Mouse (Mus musculus): ENCODE measurements around the gene Mipol1. TPM values are rescaled to one million over a fixed set of nuclear protein-coding genes. Genes with fewer than 3 reads are reported as not detected.
"Not testable (repeated sequence)": the region's sequence is repeated elsewhere in the genome, so short reads cannot be mapped to it uniquely, and the experiment has no call there.

Mipol1 gene
- 18.7 and 28.4 TPM in 2 replicates for total RNA-seq (2017)

DNA sequence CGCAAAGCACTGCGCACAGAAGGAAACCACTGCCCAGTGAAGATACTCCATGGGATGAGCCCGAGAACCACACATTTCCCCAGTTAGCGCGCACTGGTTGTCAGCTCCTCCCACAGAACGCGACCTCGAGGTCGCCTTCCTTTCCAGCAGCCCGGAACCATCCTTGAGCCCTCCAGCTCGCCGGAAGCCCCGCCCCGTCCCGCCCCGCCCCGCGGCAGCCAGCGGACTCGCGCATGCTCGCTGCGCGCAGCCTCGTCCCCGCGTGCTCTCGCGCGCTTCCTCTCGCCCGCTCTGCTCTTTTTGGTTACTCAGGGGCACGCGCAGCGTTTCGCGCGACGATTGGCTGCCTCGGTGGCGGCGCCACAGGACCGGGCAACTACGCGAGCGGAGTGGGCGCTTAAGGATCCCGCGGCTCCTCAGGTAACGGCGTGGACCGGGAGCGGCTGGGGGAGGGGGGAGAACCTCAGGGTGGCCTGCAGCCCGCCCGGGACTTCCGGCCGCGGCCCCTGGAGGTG lies at the start of gene Mipol1, which contains the start of gene Prps1l3:
TSS of gene Mipol1 (plus strand) at position 236 of the 515 bp plus-strand sequence.
TSS of gene Prps1l3 (plus strand) at position 221 of the 515 bp plus-strand sequence.
- peak; percentile 91 to 93 for ATAC-seq (replicated peaks in 1 of 2; ENCODE audit: insufficient read depth in 1 of 2, low FRiP score in 2 of 2, low TSS enrichment in 1 of 2, low read depth in 1 of 2, poor library complexity in 2 of 2, severe bottlenecking in 2 of 2)

GRCm38 (mm10) chr12:57184401-57185147 lies 45.7 kb upstream of the Mipol1 start:
- ATAC-seq (replicated peaks in 1 of 2; ENCODE audit: insufficient read depth in 1 of 2, low FRiP score in 2 of 2, low TSS enrichment in 1 of 2, low read depth in 1 of 2, poor library complexity in 2 of 2, severe bottlenecking in 2 of 2) = no peak

DNA sequence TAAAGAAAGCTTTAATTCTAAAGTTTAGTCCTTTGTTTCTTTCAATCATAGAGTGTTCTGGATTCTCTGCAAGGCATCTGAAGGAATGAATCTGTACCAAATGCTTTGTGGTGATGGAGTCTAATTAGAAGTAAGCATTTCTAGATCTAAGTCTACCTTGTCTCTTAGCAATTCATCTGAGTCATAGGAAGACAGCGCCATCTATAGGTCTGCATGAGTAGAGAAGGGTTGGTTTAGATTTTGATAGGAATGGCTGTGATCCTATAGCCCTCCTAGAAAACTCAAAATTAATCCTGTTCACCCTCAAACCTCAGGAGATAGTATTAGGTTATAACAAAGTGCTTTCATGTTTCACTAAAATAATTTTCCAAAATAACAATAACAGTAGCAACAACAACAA lies 44.8 kb upstream of the Mipol1 start:
- ATAC-seq (replicated peaks in 1 of 2; ENCODE audit: insufficient read depth in 1 of 2, low FRiP score in 2 of 2, low TSS enrichment in 1 of 2, low read depth in 1 of 2, poor library complexity in 2 of 2, severe bottlenecking in 2 of 2) = peak; percentile 22 to 60; a peak in 1 of 4 replicates

DNA sequence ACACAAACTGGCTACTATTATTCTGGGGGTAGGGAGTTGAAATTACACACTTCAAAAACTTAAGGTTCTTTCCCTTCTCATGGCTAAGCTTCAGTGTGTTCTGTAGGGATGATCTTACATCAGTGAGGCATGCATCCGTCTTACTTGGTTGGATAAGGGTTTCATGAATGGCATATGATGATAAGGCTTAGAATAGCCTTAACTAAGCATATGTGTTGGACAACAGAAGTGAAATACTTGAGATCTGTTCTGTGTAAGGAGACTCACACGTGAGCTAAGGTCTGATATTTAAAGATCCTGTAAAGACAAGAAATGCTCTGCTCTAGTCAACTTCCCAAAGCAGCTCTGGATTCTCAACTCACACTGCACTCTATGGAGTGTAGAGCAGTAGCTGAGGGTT lies 44.1 kb upstream of the Mipol1 start:
- no peak for ATAC-seq (replicated peaks in 1 of 2; ENCODE audit: insufficient read depth in 1 of 2, low FRiP score in 2 of 2, low TSS enrichment in 1 of 2, low read depth in 1 of 2, poor library complexity in 2 of 2, severe bottlenecking in 2 of 2)

GRCm38 (mm10) chr12:57187032-57187431 lies 43.2 kb upstream of the Mipol1 start:
- no peak for ATAC-seq (replicated peaks in 1 of 2; ENCODE audit: insufficient read depth in 1 of 2, low FRiP score in 2 of 2, low TSS enrichment in 1 of 2, low read depth in 1 of 2, poor library complexity in 2 of 2, severe bottlenecking in 2 of 2)

DNA sequence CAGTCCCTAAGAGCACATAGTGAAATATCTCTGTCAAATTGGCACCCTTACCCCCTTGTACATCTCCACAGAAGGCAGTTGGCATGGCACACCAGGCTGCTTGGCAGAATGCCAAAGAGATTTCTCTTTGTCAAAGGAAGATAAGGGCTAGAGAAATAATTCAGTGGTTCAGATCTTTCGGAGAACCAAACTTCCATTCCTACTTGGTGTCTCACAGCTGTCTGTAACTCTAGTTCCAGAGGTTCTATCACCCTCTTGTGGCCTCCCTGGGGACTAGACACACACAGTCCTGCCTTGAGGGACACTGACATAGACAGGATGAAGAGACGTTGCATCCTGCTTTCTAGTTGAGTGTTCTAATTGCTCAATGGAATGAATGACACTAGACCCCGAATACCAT lies 35.6 kb upstream of the Mipol1 start:
- ATAC-seq (replicated peaks in 1 of 2; ENCODE audit: insufficient read depth in 1 of 2, low FRiP score in 2 of 2, low TSS enrichment in 1 of 2, low read depth in 1 of 2, poor library complexity in 2 of 2, severe bottlenecking in 2 of 2) = peak; percentile 50 to 69; a peak in 3 of 4 replicates

GRCm38 (mm10) chr12:57196286-57196607 lies 34.0 kb upstream of the Mipol1 start:
- no peak for ATAC-seq (replicated peaks in 1 of 2; ENCODE audit: insufficient read depth in 1 of 2, low FRiP score in 2 of 2, low TSS enrichment in 1 of 2, low read depth in 1 of 2, poor library complexity in 2 of 2, severe bottlenecking in 2 of 2)

GRCm38 (mm10) chr12:57196608-57197362 lies 33.4 kb upstream of the Mipol1 start:
- ATAC-seq (replicated peaks in 1 of 2; ENCODE audit: insufficient read depth in 1 of 2, low FRiP score in 2 of 2, low TSS enrichment in 1 of 2, low read depth in 1 of 2, poor library complexity in 2 of 2, severe bottlenecking in 2 of 2) = peak; percentile 53 to 60

DNA sequence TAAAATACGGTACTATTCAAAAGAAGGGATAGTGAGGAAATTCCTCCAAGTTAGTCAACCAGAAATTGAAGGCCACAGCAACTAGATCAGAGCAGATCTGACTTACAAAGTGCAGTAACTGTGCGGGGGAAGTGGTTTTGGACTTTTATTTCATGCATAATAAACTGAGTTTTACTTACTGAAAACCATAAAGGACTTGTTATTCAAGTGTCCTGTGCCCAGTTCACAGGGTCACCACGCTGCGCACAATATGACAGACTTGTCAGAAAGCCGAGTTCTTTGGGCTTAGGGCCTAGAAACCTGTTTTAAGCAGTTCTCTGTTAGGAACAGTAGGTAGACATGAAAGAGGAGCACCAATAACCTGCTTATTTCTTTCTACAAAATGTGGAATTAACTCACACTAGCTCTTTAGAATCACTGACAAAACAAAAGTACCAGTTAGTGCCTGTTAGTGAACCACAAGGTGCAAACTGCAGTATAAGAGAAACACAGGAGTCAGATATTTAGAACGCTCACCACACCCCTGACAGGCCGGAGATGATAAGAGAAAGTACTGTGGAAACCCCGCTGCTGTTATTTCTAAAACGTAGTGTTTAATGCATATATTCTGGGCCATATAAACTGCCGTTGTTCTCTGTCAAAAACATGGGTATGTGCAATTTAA lies 32.7 kb upstream of the Mipol1 start, which contains the start of gene Slc25a21:
TSS of gene Slc25a21 (minus strand) at position 110 of the 664 bp plus-strand sequence.
- ATAC-seq (replicated peaks in 1 of 2; ENCODE audit: insufficient read depth in 1 of 2, low FRiP score in 2 of 2, low TSS enrichment in 1 of 2, low read depth in 1 of 2, poor library complexity in 2 of 2, severe bottlenecking in 2 of 2) = no peak; a peak in 1 of 4 replicates

DNA sequence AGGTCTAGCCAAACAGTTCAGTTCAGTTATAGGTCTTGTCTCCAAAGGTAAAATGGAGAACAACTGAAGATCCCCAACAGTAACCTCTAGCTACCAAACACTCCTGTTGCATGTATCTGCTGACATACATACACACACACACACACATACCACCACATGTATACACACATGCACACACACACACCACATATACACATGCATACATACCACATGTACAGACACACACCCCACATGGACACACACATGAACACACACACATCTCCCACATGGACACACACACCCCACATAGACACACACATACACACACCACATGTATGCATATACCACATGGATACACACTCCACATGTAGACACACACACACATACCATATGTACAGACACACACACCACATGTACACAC lies 32.0 kb upstream of the Mipol1 start:
- no peak for ATAC-seq (replicated peaks in 1 of 2; ENCODE audit: insufficient read depth in 1 of 2, low FRiP score in 2 of 2, low TSS enrichment in 1 of 2, low read depth in 1 of 2, poor library complexity in 2 of 2, severe bottlenecking in 2 of 2)

DNA sequence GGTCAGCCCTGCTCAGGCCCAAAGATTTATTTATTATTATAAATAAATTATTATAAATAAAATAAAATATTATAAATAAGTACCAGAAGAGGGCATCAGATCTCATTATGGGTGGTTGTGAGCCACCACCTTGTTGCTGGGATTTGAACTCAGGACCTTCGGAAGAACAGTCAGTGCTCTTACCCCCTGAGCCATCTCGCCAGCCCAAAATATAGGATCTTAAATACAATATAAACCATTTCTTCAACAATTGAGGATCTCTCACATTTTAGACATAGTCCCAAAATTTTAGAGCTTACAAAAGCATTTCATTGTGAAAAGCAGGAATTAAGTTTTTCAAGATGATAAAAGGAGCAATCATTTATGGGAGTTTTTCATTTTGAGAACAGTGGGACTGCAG lies 30.8 kb upstream of the Mipol1 start:
- ATAC-seq (replicated peaks in 1 of 2; ENCODE audit: insufficient read depth in 1 of 2, low FRiP score in 2 of 2, low TSS enrichment in 1 of 2, low read depth in 1 of 2, poor library complexity in 2 of 2, severe bottlenecking in 2 of 2) = no peak

- ATAC-seq (replicated peaks in 1 of 2; ENCODE audit: insufficient read depth in 1 of 2, low FRiP score in 2 of 2, low TSS enrichment in 1 of 2, low read depth in 1 of 2, poor library complexity in 2 of 2, severe bottlenecking in 2 of 2) = no peak
Observed at GRCm38 (mm10) chr12:57201901-57202300, 28.3 kb upstream of the Mipol1 start.

DNA sequence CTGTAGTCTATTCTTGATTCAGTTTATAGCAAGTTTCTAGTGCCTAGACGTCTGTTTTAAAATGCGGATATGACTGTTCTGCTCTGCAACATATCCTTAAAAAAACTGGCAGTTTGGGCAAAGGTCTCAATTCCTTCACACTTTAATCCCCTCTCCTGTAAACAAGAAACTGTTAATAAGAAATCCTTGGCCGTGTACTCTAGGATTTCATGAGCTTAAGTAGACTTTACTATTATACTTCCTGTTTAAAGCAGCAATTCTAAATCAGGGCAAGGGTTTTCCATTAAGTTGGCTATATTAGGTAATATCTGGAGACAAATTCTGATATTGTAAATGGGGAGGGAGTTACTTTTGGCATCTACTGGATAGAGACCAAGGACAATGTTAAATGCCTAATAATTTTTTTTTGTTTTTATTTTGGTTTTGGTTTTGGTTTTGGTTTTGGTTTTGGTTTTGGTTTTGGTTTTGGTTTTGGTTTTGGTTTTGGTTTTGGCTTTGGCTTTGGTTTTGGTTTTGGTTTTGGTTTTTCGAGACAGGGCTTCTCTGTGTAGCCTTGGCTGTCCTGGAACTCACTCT lies 25.9 kb upstream of the Mipol1 start:
- ATAC-seq (replicated peaks in 1 of 2; ENCODE audit: insufficient read depth in 1 of 2, low FRiP score in 2 of 2, low TSS enrichment in 1 of 2, low read depth in 1 of 2, poor library complexity in 2 of 2, severe bottlenecking in 2 of 2) = no peak

DNA sequence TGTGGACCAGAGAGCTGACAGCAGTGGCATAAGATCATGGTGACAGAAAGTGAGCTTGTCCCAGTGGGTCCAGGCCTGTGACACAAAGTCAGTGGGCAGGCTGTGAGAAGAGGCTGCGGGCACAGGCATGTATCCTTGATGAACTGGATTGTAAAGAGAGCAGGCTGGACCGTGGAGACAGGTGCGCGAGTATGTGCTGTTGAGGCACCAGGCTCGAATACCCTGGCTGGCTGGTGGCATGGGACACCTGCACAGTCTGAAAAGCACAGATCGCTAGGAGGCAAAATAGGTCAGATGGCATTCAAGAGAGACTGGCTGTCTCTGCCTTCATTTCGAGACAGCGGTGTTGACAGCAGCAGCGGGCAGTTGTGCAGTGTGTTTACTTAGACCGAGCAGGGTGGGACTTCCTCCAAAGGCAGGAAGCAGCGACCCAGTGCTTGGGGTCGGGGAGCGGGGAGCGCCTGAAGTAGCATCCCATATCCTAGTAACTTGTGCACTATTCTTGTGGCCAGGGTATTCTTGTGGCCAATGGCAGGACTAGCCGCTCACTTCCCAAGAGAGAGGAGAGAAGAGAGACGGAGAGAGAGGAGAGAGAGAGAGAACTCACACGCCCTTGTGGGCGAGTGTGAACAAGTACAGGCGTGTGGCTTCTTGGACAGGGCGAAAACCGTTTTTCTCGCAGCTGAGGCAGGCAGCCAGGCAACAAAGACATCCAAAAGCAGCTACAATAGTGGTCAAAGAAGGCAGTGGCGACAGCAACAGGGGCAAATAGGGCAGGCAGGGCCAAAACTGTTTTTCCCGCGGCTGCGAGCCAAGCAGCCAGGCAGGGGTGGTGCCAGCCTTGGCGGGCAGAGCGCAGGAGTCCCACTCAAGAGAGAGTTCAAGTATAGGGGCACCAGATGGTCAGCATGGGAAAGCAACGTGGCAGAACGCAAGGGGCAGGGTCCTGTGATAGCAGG lies 18.6 kb upstream of the Mipol1 start:
- ATAC-seq (replicated peaks in 1 of 2; ENCODE audit: insufficient read depth in 1 of 2, low FRiP score in 2 of 2, low TSS enrichment in 1 of 2, low read depth in 1 of 2, poor library complexity in 2 of 2, severe bottlenecking in 2 of 2) = peak; percentile 90 to 92

- not testable (repeated sequence) for ATAC-seq (replicated peaks in 1 of 2; ENCODE audit: insufficient read depth in 1 of 2, low FRiP score in 2 of 2, low TSS enrichment in 1 of 2, low read depth in 1 of 2, poor library complexity in 2 of 2, severe bottlenecking in 2 of 2)
Observed at GRCm38 (mm10) chr12:57212463-57212862, 17.8 kb upstream of the Mipol1 start.

DNA sequence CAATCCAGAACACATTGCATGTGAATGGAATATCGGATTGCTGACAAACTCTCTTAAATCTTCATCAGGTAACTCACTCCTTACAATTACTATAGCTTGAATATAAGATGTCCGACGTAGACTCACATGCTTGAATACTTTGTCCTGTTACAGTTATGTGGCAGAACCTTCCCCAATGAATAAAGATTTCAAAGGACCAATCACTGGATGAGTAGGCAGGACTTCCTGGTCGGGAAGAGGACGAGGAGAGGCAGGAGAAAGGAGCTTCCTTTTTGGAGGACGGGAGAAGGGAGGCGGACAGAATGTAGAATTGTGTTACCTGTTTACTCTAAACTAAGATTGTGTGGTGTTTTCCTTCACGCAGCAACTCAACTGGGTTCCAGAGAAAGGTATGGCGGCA lies 3.8 kb upstream of the Mipol1 start:
- ATAC-seq (replicated peaks in 1 of 2; ENCODE audit: insufficient read depth in 1 of 2, low FRiP score in 2 of 2, low TSS enrichment in 1 of 2, low read depth in 1 of 2, poor library complexity in 2 of 2, severe bottlenecking in 2 of 2) = no peak
